Mouse (Mus musculus) C2C12 (cell line): Measurements from ENCODE around the gene Rrp36.

ENCODE experiments used
- CTCF ChIP-seq: IDR thresholded peaks from one replicate; pipeline ENCODE4 v1.5.1; 2011; ENCODE audit not compliant: control insufficient read depth, insufficient read depth, insufficient read length
- FOSL1 ChIP-seq: IDR thresholded peaks from one replicate; pipeline ENCODE4 v1.8.0; 2011; ENCODE audit warnings: mild to moderate bottlenecking, low read length; ENCODE audit not compliant: poor library complexity, insufficient read depth, severe bottlenecking
- MAX ChIP-seq: IDR thresholded peaks from one replicate; pipeline ENCODE4 v1.6.1; 2011; ENCODE audit warnings: mild to moderate bottlenecking, control low read depth
- USF1 ChIP-seq: IDR thresholded peaks from one replicate; pipeline ENCODE4 v1.6.1; 2011; ENCODE audit warnings: low read depth, mild to moderate bottlenecking, control low read depth, moderate library complexity

GRCm38 (mm10) chr17:46619683-46620357, 54.3 kb downstream of the Rrp36 start:
- TF ChIP-seq FOSL1 (no peak), USF1 (no peak), CTCF (no peak), MAX (no peak)
